Mouse (Mus musculus): ENCODE data around the gene Atxn2. TPM values are rescaled to one million over a fixed set of nuclear protein-coding genes. Genes with fewer than 3 reads are reported as not detected.

Atxn2 gene
- polyA plus RNA-seq, 2 experiments = 19.3 to 24.1 TPM

DNA sequence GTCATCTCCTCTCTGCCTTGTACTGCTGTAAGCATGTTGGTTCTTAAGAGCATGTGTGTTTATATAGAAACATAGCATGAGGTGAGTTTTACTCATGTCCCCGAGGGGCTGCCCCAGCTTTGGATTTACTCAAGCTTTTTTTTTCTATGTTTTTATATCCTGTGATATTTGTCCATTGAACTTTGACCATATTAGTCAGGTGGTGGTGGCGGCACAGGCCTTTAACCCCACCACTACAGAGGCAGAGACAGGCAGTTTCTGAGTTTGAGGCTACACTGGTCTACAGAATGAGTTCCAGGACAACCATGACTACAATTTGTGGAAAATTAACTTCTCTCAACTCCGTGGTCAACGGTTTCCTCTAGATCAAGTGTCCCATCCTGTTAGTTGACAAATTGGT, 44.1 kb upstream of the Atxn2 start:
- Histone ChIP-seq H3K4me1 (replicated peaks; ENCODE audit: control insufficient read depth in 2 of 2, insufficient read depth in 2 of 2, low read length in 1 of 2) (peaks cover 0 to 2% of the 10 kb centered on the region in 2 experiments; a peak in 1 of 4 replicates), H3K4me3 (ENCODE audit: insufficient read depth in 1 of 2, low read depth in 2 of 2, low read length in 2 of 2) (no peak overlapping the region), H3K9me3 (ENCODE audit: control insufficient read depth, low read length) (no peaks in the 10 kb centered on the region), H3K9ac (replicated peaks) (no peak overlapping the region), H3K4me2 (ENCODE audit: low read depth) (no peak overlapping the region), H3K27ac (no peak overlapping the region), H3K36me3 (replicated peaks; ENCODE audit: control insufficient read depth, insufficient read depth, low read depth) (peaks cover 30% of the 10 kb centered on the region), H3K27me3 (ENCODE audit: control insufficient read depth, insufficient read depth, low read length) (no peaks in the 10 kb centered on the region)
- ATAC-seq (ENCODE audit: insufficient read depth) (no peak), DNase-seq (ENCODE audit: low read depth in 3 of 3, low spot score in 3 of 3) (no peak)
- TF ChIP-seq EP300 (IDR thresholded peaks at IDR 0.05; ENCODE audit: low read depth) = no peak
- TF ChIP-seq CTCF (IDR thresholded peaks at IDR 0.05; ENCODE audit: low read depth) = no peak
- 59% methylated on average over 4 of the region's 4 CpGs for WGBS (ENCODE audit: insufficient replicate concordance)

- ATAC-seq (ENCODE audit: insufficient read depth) (no peak), DNase-seq (ENCODE audit: low read depth in 3 of 3, low spot score in 3 of 3) (no peak)
- no peak overlapping the region for H3K4me2 ChIP-seq (ENCODE audit: low read depth)
- WGBS (ENCODE audit: insufficient replicate concordance) = 75% methylated on average over 6 of the region's 6 CpGs
- H3K9me3 ChIP-seq (ENCODE audit: control insufficient read depth, low read length) = no peaks in the 10 kb centered on the region
- H3K36me3 ChIP-seq (replicated peaks; ENCODE audit: control insufficient read depth, insufficient read depth, low read depth) = peaks cover 27% of the 10 kb centered on the region
- no peak overlapping the region for H3K9ac ChIP-seq (replicated peaks)
- H3K4me3 ChIP-seq (ENCODE audit: insufficient read depth in 1 of 2, low read depth in 2 of 2, low read length in 2 of 2) = no peak overlapping the region
- no peak for TF ChIP-seq CTCF (IDR thresholded peaks at IDR 0.05; ENCODE audit: low read depth)
- no peak for TF ChIP-seq EP300 (IDR thresholded peaks at IDR 0.05; ENCODE audit: low read depth)
- H3K4me1 ChIP-seq (replicated peaks; ENCODE audit: control insufficient read depth in 2 of 2, insufficient read depth in 2 of 2, low read length in 1 of 2) = no peaks in the 10 kb centered on the region; a peak in 1 of 4 replicates
- H3K27ac ChIP-seq = no peak overlapping the region
- no peaks in the 10 kb centered on the region for H3K27me3 ChIP-seq (ENCODE audit: control insufficient read depth, insufficient read depth, low read length)
Measured at GRCm38 (mm10) chr5:121668411-121668810, 42.7 kb upstream of the Atxn2 start.

- Histone ChIP-seq H3K9ac (replicated peaks) (no peak overlapping the region), H3K27me3 (ENCODE audit: control insufficient read depth, insufficient read depth, low read length) (no peaks in the 10 kb centered on the region), H3K9me3 (ENCODE audit: control insufficient read depth, low read length) (no peaks in the 10 kb centered on the region), H3K27ac (no peak overlapping the region), H3K4me2 (ENCODE audit: low read depth) (no peak overlapping the region), H3K4me3 (ENCODE audit: insufficient read depth in 1 of 2, low read depth in 2 of 2, low read length in 2 of 2) (no peak overlapping the region), H3K36me3 (replicated peaks; ENCODE audit: control insufficient read depth, insufficient read depth, low read depth) (peaks cover 16% of the 10 kb centered on the region), H3K4me1 (replicated peaks; ENCODE audit: control insufficient read depth in 2 of 2, insufficient read depth in 2 of 2, low read length in 1 of 2) (no peaks in the 10 kb centered on the region; a peak in 1 of 4 replicates)
- WGBS (ENCODE audit: insufficient replicate concordance) = 64% methylated on average over 3 of the region's 3 CpGs
- ATAC-seq (ENCODE audit: insufficient read depth) = no peak
- DNase-seq (ENCODE audit: low read depth in 3 of 3, low spot score in 3 of 3) = peak in 1 of 3 experiments; percentile 18
- TF ChIP-seq CTCF (IDR thresholded peaks at IDR 0.05; ENCODE audit: low read depth) = peak; percentile 80
- TF ChIP-seq EP300 (IDR thresholded peaks at IDR 0.05; ENCODE audit: low read depth) = no peak
Measured at GRCm38 (mm10) chr5:121670412-121670811, 40.7 kb upstream of the Atxn2 start.

- Histone ChIP-seq H3K9me3 (ENCODE audit: control insufficient read depth, low read length) (no peaks in the 10 kb centered on the region), H3K9ac (replicated peaks) (no peak overlapping the region), H3K4me3 (ENCODE audit: insufficient read depth in 1 of 2, low read depth in 2 of 2, low read length in 2 of 2) (no peak overlapping the region), H3K36me3 (replicated peaks; ENCODE audit: control insufficient read depth, insufficient read depth, low read depth) (peaks cover 43% of the 10 kb centered on the region), H3K4me2 (ENCODE audit: low read depth) (no peak overlapping the region), H3K27ac (no peak overlapping the region), H3K27me3 (ENCODE audit: control insufficient read depth, insufficient read depth, low read length) (no peaks in the 10 kb centered on the region), H3K4me1 (replicated peaks; ENCODE audit: control insufficient read depth in 2 of 2, insufficient read depth in 2 of 2, low read length in 1 of 2) (no peaks in the 10 kb centered on the region)
- no peak for TF ChIP-seq CTCF (IDR thresholded peaks at IDR 0.05; ENCODE audit: low read depth)
- no peak for TF ChIP-seq EP300 (IDR thresholded peaks at IDR 0.05; ENCODE audit: low read depth)
- 90% methylated on average over 2 of the region's 2 CpGs for WGBS (ENCODE audit: insufficient replicate concordance)
- no peak for ATAC-seq (ENCODE audit: insufficient read depth)
- DNase-seq (ENCODE audit: low read depth in 3 of 3, low spot score in 3 of 3) = no peak
Measured at GRCm38 (mm10) chr5:121682250-121682649, 28.9 kb upstream of the Atxn2 start.

DNA sequence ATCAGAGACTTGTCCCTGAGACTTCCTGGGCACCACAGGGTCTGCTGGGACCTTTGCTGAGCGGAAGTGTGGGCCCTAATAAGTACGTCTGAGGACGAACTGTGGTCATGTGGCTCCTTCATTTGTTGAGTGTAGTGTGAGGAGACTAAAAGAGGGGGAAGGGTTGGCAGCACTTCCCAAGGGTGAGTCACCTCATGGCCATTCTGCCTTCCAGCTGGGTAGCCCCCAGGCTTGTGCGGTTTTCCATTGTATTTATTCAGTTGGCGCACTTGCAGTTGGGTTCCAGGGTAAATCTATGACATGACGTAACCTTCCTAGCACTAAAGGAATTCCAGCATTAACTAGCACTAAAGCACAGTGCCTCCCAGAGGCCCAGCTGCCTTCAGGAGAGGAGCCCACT, 25.6 kb upstream of the Atxn2 start:
- Histone ChIP-seq H3K4me2 (ENCODE audit: low read depth) (no peak overlapping the region), H3K27ac (no peak overlapping the region), H3K4me3 (ENCODE audit: insufficient read depth in 1 of 2, low read depth in 2 of 2, low read length in 2 of 2) (no peak overlapping the region), H3K36me3 (replicated peaks; ENCODE audit: control insufficient read depth, insufficient read depth, low read depth) (peaks cover 24% of the 10 kb centered on the region), H3K9ac (replicated peaks) (no peak overlapping the region), H3K9me3 (ENCODE audit: control insufficient read depth, low read length) (no peaks in the 10 kb centered on the region), H3K27me3 (ENCODE audit: control insufficient read depth, insufficient read depth, low read length) (no peaks in the 10 kb centered on the region), H3K4me1 (replicated peaks; ENCODE audit: control insufficient read depth in 2 of 2, insufficient read depth in 2 of 2, low read length in 1 of 2) (peaks cover 0 to 3% of the 10 kb centered on the region in 2 experiments; a peak in 1 of 4 replicates)
- ATAC-seq (ENCODE audit: insufficient read depth) (no peak), DNase-seq (ENCODE audit: low read depth in 3 of 3, low spot score in 3 of 3) (no peak)
- 84% methylated on average over 6 of the region's 6 CpGs for WGBS (ENCODE audit: insufficient replicate concordance)
- TF ChIP-seq CTCF (IDR thresholded peaks at IDR 0.05; ENCODE audit: low read depth) = no peak
- TF ChIP-seq EP300 (IDR thresholded peaks at IDR 0.05; ENCODE audit: low read depth) = no peak
